Mouse (Mus musculus): ENCODE measurements around the gene Slk.

- TF ChIP-seq POLR2A (IDR thresholded peaks at IDR 0.05; ENCODE audit: control insufficient read depth, low read depth, low read length) (no peak), CTCF (IDR thresholded peaks at IDR 0.05; ENCODE audit: control insufficient read depth, insufficient read depth, insufficient replicate concordance, low read depth, low read length) (no peak)
Observed at GRCm38 (mm10) chr19:47549584-47549983, 29.9 kb upstream of the Slk start.

All from testis, adult 2 months (tissue).